Mouse (Mus musculus) neural tube, embryonic 14.5 days (tissue): ENCODE data around the gene Ndrg3. TPM values are rescaled to one million over a fixed set of nuclear protein-coding genes. Genes with fewer than 3 reads are reported as not detected.
"Not testable (repeated sequence)": the region's sequence is repeated elsewhere in the genome, so short reads cannot be mapped to it uniquely, and the experiment has no call there.

Experiments
- ATAC-seq: fragments of 200-750 bp; cut with Nextera tagmentation; 2 replicates; pipeline ENCODE4 v1.8.0; 2017; ENCODE audit warnings: low read depth, mild to moderate bottlenecking, moderate TSS enrichment, moderate library complexity
- H3K27ac ChIP-seq: fragments of 300-500 bp; sonication (generic); 2 replicates; pipeline ENCODE4 v1.5.1; 2014; ENCODE audit warnings: low read depth, mild to moderate bottlenecking, control low read depth, low read length, moderate library complexity, mixed read lengths
- H3K27me3 ChIP-seq: fragments of 300-500 bp; sonication (generic); 2 replicates; pipeline ENCODE4 v1.6.1; 2014; ENCODE audit warnings: low read length; ENCODE audit not compliant: control insufficient read depth, insufficient read depth
- H3K36me3 ChIP-seq: fragments of 300-500 bp; sonication (generic); 2 replicates; pipeline ENCODE4 v1.6.1; 2014; ENCODE audit warnings: low read length, mixed read lengths; ENCODE audit not compliant: control insufficient read depth, insufficient read depth
- H3K4me1 ChIP-seq: fragments of 300-500 bp; sonication (generic); 2 replicates; pipeline ENCODE4 v1.6.1; 2014; ENCODE audit warnings: low read length; ENCODE audit not compliant: control insufficient read depth, insufficient read depth
- H3K4me2 ChIP-seq: fragments of 300-500 bp; sonication (generic); 2 replicates; pipeline ENCODE4 v1.6.1; 2014; ENCODE audit warnings: mild to moderate bottlenecking, low read depth, low read length, control low read depth
- H3K4me3 ChIP-seq: fragments of 300-500 bp; sonication (generic); 2 replicates; pipeline ENCODE4 v1.5.1; 2014; ENCODE audit warnings: low read depth, low read length, control low read depth, mixed read lengths
- H3K9ac ChIP-seq: fragments of 300-500 bp; sonication (generic); replicated peaks from 2 replicates; pipeline ENCODE4 v1.6.1; 2014; ENCODE audit warnings: low read depth, mild to moderate bottlenecking, control low read depth, low read length, mixed read lengths
- H3K9me3 ChIP-seq: fragments of 300-500 bp; sonication (generic); 2 replicates; pipeline ENCODE4 v1.6.1; 2016; ENCODE audit warnings: low read length; ENCODE audit not compliant: control insufficient read depth
- WGBS: fragments of 180-500 bp; shearing (Covaris S2); extraction: QIAGEN DNeasy Blood & Tissue Kit; methylation state at CpG from one replicate; pipeline ENCODE4 v1.1.7; 2014; 5-methylcytosine and 5-hydroxymethylcytosine counted together
- polyA plus RNA-seq: library from polyadenylated mRNA; unstranded; fragments of >200 nt; fragmentation: Nextera tagmentation; extraction: Ambion mirVana; gene quantifications from 2 replicates; pipeline ENCODE4 v1.2.1, GENCODE M21; 2014

Gene Ndrg3
- polyA plus RNA-seq, 1 experiment from 2014 or later = 158 TPM

DNA sequence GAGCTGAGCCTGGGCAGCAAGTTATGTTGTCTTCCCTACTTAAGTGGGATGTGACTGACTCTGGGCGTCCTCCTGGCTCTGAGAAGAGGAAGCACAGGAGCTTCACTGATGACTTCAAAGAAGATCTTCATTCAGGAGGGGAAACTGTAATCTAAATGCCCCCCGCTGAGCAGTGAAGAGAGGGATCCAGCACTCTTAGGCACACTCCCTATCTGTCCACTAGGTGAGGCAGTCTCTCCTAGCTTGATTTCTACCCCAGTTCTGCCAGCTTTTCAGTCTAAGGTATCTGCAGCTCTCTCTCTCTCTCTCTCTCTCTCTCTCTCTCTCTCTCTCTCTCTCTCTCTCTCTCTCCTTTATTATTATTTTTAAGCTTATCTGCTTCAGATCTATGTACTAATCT is 88.5 kb downstream of the Ndrg3 start:
- 30% methylated on average over 2 of the region's 2 CpGs for WGBS
- ATAC-seq = no peak
- Histone ChIP-seq H3K27ac (no peak overlapping the region), H3K9me3 (no peaks in the 10 kb centered on the region), H3K9ac (no peak overlapping the region), H3K4me3 (no peak overlapping the region), H3K36me3 (no peaks in the 10 kb centered on the region), H3K4me2 (no peak overlapping the region), H3K27me3 (no peaks in the 10 kb centered on the region), H3K4me1 (no peaks in the 10 kb centered on the region)

DNA sequence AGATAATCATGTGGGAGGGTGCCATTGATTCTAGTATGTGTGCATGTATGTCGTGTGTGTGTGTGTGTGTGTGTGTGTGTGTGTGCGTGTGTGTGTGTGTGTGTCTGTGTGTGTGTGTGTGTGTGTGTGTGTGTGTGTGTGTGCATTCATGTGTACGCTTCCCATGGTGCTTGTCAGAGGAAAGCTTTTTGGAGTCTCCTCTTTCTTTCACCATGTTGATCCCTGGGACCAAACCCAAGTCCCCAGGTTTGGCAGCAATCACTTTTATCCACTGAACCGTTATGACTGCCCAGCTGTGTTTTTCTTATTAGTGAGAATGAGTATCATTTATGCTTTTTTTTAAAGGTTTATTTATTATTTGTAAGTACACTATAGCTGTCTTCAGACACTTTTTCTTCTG is 89.4 kb downstream of the Ndrg3 start:
- H3K4me1 ChIP-seq, H3K27ac ChIP-seq, H3K9ac ChIP-seq, H3K4me2 ChIP-seq, H3K4me3 ChIP-seq, H3K27me3 ChIP-seq, H3K36me3 ChIP-seq, H3K9me3 ChIP-seq, ATAC-seq: not testable (repeated sequence)
- 81% methylated on average over 4 of the region's 4 CpGs for WGBS

DNA sequence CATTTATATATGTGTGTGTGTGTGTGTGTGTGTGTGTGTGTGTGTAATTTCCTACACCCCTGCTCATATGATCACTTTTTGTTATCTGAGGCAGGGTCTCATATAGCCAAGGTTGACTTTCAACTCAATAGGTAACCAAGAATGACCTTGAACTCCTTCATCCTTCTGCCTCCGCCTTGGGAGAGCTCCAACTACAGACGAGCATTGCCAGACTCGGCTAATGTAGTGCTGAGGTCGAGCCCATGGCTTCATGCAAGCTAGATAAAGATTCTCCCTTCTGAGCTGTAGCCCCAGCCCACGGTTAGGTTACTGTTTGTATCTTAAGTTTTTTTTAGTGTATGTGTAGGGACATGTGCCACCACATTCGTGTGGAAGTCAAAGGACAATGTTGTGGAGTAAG is 90.0 kb downstream of the Ndrg3 start:
- Histone ChIP-seq H3K9me3 (no peaks in the 10 kb centered on the region), H3K9ac (no peak overlapping the region), H3K4me3 (no peak overlapping the region), H3K36me3 (no peaks in the 10 kb centered on the region), H3K4me1 (no peaks in the 10 kb centered on the region), H3K4me2 (no peak overlapping the region), H3K27me3 (no peaks in the 10 kb centered on the region), H3K27ac (no peak overlapping the region)
- WGBS = 84% methylated on average over 6 of the region's 6 CpGs
- no peak for ATAC-seq

DNA sequence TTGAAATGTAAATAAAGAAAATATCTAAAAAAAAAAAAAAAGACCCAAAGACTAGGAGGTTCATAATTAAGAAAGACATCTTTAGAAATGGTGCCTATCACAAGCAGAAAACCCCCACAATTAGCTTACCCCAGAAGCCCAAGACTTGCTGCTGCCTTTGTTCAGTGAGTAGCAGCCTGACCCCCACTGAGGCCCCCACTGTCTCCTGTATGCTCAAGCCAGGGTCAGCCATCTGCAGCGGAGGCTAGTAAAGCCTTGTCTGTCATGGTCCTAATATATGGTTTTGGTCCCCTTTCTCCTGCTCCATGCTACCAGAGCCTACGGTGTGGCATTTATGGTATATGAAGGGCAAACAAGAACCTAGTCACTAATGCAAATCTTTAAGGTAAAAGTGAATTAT is 90.5 kb downstream of the Ndrg3 start:
- 52% methylated on average over 2 of the region's 2 CpGs for WGBS
- no peaks in the 10 kb centered on the region for H3K9me3 ChIP-seq
- ATAC-seq = no peak
- H3K4me1 ChIP-seq = no peaks in the 10 kb centered on the region
- no peak overlapping the region for H3K9ac ChIP-seq
- H3K4me3 ChIP-seq = no peak overlapping the region
- no peak overlapping the region for H3K27ac ChIP-seq
- no peaks in the 10 kb centered on the region for H3K27me3 ChIP-seq
- no peak overlapping the region for H3K4me2 ChIP-seq
- no peaks in the 10 kb centered on the region for H3K36me3 ChIP-seq

DNA sequence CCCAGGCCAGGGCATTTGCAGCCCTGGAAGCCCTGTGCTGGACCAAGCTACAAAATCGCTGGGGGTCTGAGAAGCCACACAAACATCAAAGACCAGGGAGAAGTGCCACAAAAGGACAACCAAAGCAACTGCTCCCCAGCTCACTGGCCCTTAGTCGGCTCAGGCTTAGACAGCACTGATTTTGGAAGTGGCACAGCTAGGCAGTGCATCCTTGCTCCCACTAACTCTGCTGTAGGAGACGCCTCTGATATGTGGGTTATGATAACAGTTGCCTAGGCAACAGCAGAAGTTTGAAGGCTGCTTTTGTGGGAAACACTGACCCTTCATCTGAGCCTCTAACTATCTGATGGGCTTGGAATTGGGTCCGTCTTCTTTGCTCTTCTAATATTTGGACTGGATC is 92.7 kb downstream of the Ndrg3 start:
- H3K4me3 ChIP-seq = no peak overlapping the region
- H3K4me2 ChIP-seq = no peak overlapping the region
- no peak overlapping the region for H3K9ac ChIP-seq
- WGBS = 79% methylated on average over 4 of the region's 4 CpGs
- no peaks in the 10 kb centered on the region for H3K27me3 ChIP-seq
- no peaks in the 10 kb centered on the region for H3K9me3 ChIP-seq
- H3K36me3 ChIP-seq = no peaks in the 10 kb centered on the region
- no peak overlapping the region for H3K27ac ChIP-seq
- ATAC-seq = no peak
- H3K4me1 ChIP-seq = no peaks in the 10 kb centered on the region

DNA sequence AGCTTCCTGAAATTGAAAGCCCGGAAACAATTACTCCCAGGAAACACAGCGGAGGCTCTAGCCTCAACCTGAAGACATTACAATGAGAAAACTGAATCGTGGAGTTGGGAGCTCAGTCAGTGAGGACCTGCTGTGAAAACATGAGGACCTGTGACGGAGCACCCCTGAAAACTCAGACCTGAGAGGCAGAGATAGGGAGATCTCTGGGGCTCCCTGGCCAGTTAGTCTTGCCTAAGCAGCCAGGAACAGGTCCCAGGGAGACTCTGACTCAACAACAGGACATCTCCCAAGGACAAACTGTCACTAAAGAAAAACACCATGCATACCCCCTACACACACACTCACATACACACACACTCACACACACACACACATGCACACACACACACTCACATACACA is 93.5 kb downstream of the Ndrg3 start:
- H3K36me3 ChIP-seq = no peaks in the 10 kb centered on the region
- H3K9me3 ChIP-seq = no peaks in the 10 kb centered on the region
- WGBS = 73% methylated on average over 4 of the region's 4 CpGs
- no peaks in the 10 kb centered on the region for H3K4me1 ChIP-seq
- no peak overlapping the region for H3K9ac ChIP-seq
- no peak overlapping the region for H3K4me2 ChIP-seq
- H3K4me3 ChIP-seq = no peak overlapping the region
- ATAC-seq = no peak
- H3K27me3 ChIP-seq = no peaks in the 10 kb centered on the region
- no peak overlapping the region for H3K27ac ChIP-seq

DNA sequence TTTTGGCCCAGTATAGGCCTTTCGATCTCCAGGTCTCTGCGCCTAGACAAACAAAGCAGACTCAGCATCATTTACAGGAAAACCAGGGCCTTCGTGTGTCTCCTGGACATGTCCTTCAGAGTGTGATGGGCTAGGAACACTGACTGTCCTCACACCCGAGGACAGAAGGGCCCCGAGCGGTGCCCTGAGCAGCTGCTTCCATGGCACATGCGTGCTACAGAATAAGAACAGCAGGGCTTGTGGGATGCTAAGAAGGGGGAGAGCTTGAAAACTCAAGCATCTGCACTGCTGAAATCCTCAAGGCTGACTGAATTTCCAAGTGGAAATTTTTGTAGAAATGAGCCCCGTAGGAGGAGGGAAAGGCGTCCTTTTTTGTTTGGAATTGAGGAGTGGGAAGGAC is 94.8 kb downstream of the Ndrg3 start:
- Histone ChIP-seq H3K27me3 (no peaks in the 10 kb centered on the region), H3K27ac (no peak overlapping the region), H3K9me3 (no peaks in the 10 kb centered on the region), H3K4me1 (0 out of 2 replicates have a peak, but pooled peaks cover under 1% of the 10 kb centered on the region), H3K36me3 (no peaks in the 10 kb centered on the region), H3K4me3 (no peak overlapping the region), H3K9ac (no peak overlapping the region), H3K4me2 (no peak overlapping the region)
- no peak for ATAC-seq
- 87% methylated on average over 9 of the region's 9 CpGs for WGBS

DNA sequence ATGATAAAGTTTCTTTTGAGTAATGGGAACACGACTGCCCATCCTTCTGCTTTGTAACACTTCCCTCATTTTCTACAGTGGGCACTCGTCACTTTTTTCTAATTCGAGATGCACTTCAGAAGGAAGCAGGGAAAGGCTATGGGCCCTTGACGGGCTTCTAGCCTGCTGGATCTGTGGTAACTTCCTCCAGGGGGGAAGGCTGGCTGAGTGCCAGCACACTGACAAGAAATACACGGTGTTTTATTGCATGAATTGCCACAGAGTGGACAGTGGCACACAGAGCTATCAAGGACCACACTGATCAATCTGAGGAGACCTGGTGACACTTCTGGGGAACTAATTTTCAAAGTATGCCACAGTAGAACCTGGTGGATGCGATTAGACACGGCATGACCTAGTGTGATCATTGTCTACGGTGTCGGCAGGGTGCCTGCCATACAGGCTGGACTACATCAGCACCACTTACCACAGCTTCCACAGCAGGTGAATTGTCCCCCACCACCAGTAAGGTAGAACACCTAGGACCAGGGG is 95.4 kb downstream of the Ndrg3 start:
- no peak for ATAC-seq
- no peaks in the 10 kb centered on the region for H3K9me3 ChIP-seq
- 67% methylated on average over 9 of the region's 9 CpGs for WGBS

DNA sequence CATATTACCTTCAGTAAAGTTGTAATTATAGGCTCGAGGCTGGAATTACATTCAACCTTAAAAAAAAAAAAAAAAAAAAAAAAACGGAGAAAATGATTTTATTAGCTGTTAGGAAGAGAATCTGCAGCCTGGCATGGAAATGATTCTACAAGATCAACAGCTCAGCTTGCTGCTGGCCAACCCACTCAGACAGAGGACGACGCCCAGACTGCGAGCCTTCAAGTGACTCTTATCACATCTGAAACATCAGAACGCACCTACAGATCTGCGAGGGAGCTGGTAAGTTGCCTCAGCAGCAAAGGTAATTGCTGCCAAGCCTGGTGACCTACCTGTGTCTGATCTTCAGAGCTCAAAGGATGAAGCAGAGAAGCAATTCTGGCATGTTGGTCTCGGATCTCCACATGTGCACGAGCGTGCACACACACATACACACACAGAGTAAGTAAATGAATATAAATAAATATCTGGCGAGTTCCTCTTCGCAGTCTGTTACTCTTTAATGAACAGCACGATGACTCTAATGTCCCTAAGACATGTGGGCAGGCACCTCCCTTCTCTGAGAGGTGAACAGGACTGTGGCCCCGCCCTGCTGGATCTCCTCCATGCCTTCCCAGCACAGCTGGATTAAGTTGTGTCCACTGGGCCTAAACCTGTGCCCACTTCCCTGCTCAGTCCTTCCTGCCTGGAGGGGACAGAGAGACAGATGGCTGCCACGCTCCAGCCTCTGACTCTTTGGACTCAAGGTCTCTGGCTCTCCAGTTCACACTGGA is 97.2 kb downstream of the Ndrg3 start:
- Histone ChIP-seq H3K36me3 (no peaks in the 10 kb centered on the region), H3K4me3 (no peak overlapping the region), H3K27me3 (no peaks in the 10 kb centered on the region), H3K9me3 (no peaks in the 10 kb centered on the region), H3K27ac (no peak overlapping the region), H3K4me2 (no peak overlapping the region), H3K4me1 (0 out of 2 replicates have a peak, but pooled peaks cover 4% of the 10 kb centered on the region), H3K9ac (no peak overlapping the region)
- WGBS = 83% methylated on average over 15 of the region's 15 CpGs
- ATAC-seq = no peak

More for the DNA sequence above, 95.4 kb downstream of the Ndrg3 start:
- H3K4me3 ChIP-seq = no peak overlapping the region
- no peak overlapping the region for H3K4me2 ChIP-seq
- H3K27ac ChIP-seq = no peak overlapping the region
- no peak overlapping the region for H3K9ac ChIP-seq
- 0 out of 2 replicates have a peak, but pooled peaks cover 4% of the 10 kb centered on the region for H3K4me1 ChIP-seq
- H3K27me3 ChIP-seq = no peaks in the 10 kb centered on the region
- no peaks in the 10 kb centered on the region for H3K36me3 ChIP-seq
